Mouse (Mus musculus): ENCODE measurements around the gene Slc12a7.

- no peak for TF ChIP-seq CTCF (IDR thresholded peaks at IDR 0.05; ENCODE audit: extremely low read depth, insufficient read depth, low read length)
- no peak for TF ChIP-seq POLR2A (IDR thresholded peaks at IDR 0.05; ENCODE audit: extremely low read depth, insufficient read depth, low read length)
Observed at GRCm38 (mm10) chr13:73763439-73764255, 30.8 kb downstream of the Slc12a7 start.
